Mouse (Mus musculus): Measurements from ENCODE around the gene Eif2b3. TPM values are rescaled to one million over a fixed set of nuclear protein-coding genes. Genes with fewer than 3 reads are reported as not detected.
A peak's percentile ranks its signal among the peaks of the same experiment; 100 is the strongest.

The Eif2b3 gene
- total and polyA plus RNA-seq, 3 experiments, result 2.1 to 33.0 (median 30.3) TPM

DNA sequence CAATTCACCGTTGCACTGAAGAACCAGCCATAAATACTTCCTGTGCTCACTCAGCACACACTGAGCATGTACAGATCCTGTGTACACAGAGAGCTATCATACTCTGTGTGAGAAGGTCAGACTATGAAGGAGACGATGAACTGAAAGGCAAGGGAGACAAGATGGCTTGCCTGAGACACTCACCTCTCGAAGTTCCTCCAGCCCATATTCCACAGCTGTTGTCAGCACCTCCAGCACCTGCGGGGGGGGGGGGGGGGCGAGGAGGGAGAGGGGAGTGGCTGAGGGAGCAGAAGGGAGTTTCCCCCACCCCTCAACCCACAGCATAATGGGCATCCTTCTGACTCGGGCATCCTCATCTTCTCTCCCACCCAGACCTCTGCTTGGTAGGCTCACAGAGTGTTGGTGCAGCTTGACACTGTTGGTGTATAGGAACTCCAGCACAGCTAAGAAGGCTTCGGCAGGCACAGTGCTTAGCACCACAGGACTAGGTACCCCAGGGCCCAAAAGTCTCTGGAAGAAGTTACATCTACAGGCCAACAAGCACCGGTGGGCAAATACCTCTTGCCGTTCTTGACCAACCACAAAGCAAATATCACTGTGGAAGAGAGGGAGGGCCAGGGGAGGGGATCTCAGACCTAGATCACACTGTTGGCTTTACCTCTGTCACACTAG lies 104.5 kb downstream of the Eif2b3 start:
- no peak for DNase-seq

- no peak for DNase-seq
Measured at GRCm38 (mm10) chr4:117124218-117124517, 105.0 kb downstream of the Eif2b3 start.

- peak; percentile 61 for DNase-seq
Measured at GRCm38 (mm10) chr4:117124518-117125347, 105.5 kb downstream of the Eif2b3 start.

DNA sequence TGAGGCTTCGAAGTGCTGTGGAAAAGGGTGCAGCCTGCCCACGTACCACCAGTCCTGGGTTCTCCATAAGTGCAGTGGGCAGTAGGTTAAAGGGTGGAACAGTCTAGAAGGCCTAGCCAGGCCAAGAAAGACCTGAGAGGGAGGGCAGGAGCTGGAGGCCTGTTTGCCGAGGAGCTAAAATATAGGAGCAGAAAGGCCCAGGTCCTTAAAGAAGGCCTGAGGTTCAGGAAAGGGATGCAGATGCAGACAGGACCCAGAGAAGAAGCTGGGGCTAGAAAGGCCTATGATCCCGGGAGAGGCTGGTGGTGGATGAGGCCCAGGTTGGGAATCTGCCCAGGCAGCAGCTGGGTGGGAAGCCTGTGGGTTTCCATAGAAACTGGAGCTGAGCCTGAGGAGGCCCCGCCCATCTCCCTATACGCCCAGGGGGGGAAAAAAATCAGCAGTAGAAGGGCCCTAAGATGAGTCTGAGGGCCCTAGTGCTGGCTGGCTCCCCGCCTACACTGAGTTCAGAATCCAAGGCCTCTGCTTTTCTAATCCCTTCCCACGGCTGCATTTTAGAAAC lies 106.2 kb downstream of the Eif2b3 start, which contains the start of gene Btbd19:
Gene Btbd19, minus strand, starts transcription at position 378 of the 562 bp plus-strand sequence.
- peak; percentile 58 for DNase-seq

DNA sequence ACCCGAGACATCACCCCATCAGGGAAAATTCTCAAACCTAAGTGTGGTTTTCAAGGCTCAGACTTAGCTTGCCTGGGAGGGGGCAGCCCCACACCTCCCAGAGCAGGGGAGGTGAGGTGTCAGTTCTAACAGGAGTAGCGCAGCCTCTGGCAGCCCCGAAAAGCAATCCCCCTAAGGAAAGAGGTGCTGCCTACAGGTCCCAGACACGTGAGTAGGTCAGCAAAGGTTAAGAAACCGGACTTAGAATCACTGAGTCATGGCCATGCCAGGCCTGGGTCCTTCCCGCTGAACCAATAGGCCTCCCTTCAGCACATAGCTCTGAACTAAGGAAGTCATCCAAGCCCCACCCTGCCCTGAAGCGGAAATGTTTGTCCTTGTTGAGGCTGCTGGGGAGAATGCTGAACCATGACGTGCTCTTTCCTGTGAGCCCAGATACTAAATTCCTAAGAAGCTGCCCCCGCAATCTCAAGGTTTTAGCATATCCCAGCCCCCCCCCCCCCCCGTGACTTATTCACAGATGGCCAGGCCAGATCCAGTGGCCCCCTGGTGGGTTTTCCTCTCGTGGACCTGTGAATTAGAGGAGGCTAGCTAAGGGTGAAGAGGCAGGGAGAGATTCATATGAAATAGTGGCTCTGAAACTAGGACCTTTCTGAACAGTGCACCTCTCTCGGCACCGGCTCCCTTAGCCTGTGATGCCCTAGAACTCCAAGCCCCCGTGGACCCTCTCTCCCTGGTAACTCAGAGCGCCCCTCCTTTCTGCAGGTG lies 106.9 kb downstream of the Eif2b3 start:
- peak; percentile 87 for DNase-seq

DNA sequence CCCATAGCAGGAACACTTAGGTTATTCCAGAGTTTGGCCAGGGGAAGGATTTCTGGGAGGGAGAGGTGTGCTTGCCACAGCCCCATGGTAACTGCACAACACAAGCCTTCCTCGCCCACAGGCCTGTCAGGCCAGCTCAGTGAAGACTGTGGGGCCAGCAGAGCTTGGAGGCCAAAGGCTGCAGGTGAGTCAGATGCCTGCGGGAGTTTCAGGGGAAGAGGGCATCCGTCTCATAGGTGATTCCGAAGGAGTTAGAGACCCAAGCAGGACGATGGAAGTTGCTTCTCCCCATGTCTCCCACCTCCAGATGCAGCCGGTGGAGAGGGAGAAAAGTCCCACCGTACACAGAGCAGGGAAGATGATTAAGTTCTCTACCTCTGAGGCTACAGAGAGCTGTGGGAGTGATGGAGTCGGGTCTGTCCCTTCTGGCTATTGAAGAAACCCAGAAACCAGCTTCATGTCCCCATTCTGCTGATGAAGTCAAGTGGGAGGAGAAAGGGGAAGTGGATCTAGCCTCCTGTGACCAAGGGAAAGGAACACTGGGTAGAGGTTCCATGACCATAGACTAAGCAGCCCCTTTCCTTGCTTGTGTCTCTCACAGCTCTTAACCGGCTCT lies 107.6 kb downstream of the Eif2b3 start, which contains the start of gene Tctex1d4:
Gene Tctex1d4, plus strand, starts transcription at position 120 of the 616 bp plus-strand sequence.
- DNase-seq, result no peak

DNA sequence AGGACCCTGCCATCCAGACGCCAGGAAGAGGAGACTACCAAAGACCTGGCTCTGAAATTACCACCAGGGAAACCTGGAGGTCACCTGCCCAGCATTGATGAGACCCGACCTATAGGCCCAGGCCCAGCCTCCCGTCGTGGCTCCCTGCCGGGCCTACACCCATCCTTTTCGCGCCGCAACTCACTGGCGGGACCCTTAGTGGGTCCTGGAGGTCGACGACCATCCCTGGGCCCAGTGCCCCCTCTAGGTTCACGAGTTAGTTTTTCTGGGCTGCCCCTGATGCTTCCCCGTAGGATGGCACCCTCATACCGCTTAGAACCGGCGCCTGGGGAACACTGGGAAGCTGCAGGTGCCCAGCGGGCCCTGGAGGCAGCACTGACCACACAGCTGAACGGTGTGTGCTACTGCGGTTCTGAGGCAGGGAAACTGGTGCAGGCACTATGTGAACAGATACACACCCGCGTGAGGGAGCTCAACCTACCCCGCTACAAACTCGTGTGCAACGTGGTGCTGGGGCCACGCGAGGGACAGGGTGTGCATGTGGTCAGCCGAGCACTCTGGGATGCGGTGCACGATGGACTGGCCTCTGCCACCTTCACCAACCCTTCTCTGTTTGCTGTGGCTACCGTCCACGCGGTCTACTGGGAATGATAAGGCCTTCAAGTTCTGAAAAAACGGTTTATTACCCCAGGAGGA lies 108.9 kb downstream of the Eif2b3 start:
- no peak for DNase-seq

GRCm38 (mm10) chr4:117130790-117131189 lies 111.6 kb downstream of the Eif2b3 start:
- DNase-seq, result no peak

DNA sequence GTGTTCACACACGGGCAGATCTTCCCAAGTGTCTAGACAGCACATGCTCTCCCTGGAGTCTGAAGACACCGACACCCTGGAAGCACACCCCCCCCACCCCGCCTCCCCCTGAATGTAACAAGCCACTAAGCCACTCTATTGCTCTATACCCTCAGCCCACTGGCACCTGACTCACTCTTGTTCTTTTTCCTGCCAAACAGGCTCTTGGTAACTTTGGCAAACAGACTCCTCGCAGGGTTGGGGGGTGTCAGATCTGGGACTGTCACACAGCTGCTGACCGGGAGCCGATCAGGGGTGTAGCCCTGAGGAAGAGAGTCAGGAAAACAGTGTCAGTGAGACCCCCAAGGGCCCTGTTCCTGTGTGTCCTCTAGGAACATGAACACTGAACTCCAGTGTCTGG lies 112.0 kb downstream of the Eif2b3 start:
- no peak for DNase-seq

DNA sequence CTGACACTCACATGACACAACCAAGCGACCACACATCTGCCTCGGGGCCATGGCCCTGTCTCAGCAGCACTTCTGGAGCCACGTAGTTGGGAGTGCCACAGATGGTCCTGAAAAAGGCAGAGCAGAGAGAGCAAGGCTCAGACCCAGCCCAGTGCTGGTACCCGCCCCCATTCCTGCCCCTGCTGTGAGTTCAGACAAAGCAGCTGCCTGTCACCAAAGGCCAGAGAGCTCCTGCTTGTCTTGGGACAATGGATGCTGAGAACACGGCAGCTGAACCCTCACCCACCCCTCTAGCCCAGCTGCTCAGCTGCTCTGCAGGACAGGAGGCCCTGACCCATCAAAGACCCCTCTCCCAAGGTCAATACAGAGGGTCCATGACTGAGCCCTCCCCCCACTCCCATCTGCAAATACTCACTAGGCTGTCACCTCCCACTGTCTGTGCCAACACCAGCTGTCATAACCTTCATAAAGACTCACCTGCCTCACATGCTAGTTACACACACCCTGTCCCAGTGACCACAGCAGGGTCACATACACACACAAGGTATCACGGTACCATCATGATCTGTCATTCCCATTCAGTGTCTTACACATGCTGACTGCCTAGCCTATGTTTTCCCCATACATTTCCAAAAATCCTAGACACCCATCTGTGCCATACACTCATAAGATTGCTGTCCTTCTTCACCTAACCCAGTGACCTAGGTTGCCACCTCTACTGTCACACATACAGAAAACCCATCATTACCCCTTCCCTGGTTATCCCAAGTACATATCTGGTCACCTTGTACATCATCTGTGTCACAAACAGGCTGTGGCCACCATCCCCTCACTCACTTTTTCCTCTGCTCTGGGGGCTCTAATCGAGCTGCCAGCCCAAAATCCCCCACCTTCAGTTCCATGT lies 112.9 kb downstream of the Eif2b3 start:
- no peak for DNase-seq

DNA sequence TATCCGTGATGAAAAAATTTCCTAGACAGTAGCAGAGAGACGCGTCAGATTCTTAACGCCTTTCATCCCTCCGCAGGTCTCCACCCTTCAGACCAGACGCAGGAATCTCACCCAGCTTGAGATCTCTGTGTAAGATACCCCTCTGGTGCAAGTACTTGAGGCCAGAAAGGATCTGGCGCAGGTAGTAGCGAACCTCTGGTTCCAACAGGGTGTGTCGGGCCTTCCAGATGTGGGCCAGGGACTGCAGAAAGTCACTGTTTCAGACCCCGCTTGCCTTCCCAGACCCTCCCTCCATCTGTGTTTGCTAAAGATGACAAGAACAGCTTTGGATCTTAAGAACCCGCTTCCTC lies 113.6 kb downstream of the Eif2b3 start:
- no peak for DNase-seq

- no peak for DNase-seq
Measured at GRCm38 (mm10) chr4:117133366-117133796, 114.2 kb downstream of the Eif2b3 start.

GRCm38 (mm10) chr4:117133817-117134600 lies 114.8 kb downstream of the Eif2b3 start, which contains the start of gene Plk3:
TSS of gene Plk3 (minus strand) at chr4:117133963.
- peak; percentile 98 for DNase-seq

GRCm38 (mm10) chr4:117134601-117134995 lies 115.4 kb downstream of the Eif2b3 start:
- DNase-seq, result no peak

GRCm38 (mm10) chr4:117136034-117136433 lies 116.8 kb downstream of the Eif2b3 start:
- peak; percentile 91 for DNase-seq

Data from adrenal gland, adult 2 months (tissue).